Mouse (Mus musculus) cerebellum, adult 2 months (tissue): ENCODE results near the gene Ttll6.

ENCODE experiments used
- CTCF ChIP-seq: fragments of 200-500 bp; IDR thresholded peaks from 2 replicates; pipeline ENCODE4 v1.5.1; 2011; ENCODE audit warnings: low read depth, mild to moderate bottlenecking, control low read depth, low read length, moderate library complexity, borderline replicate concordance; ENCODE audit not compliant: insufficient read depth
- POLR2A ChIP-seq: fragments of 200-500 bp; IDR thresholded peaks from 2 replicates; pipeline ENCODE4 v1.6.1; 2011; ENCODE audit warnings: low read length, control low read depth, borderline replicate concordance; ENCODE audit not compliant: insufficient read depth

DNA sequence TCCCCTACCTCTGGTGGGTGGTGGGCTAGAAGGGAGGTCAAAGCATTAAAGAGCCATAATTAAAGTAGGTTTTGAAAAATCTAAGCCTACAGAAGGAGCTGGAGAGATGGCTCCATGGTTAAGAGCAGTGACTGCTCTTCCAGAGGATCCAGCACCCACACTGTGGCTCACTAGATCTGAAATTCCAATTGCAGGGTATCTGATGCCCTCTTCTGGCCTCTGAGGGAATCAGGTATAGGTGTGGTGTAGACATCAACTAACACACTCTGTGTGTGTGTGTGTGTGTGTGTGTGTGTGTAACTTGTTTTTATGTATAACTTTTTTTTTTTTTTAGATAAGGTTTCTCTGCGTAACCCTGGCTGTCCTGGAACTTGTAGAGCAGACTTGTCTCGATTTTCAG lies 42.5 kb upstream of the Ttll6 start:
- TF ChIP-seq CTCF (peak; percentile 19; the same call in 1 of the 2 replicates), POLR2A (no peak)
